Mouse (Mus musculus) A20 (cell line): Measurements from ENCODE around the gene Arhgap21.

Source experiments
- DNase-seq: peaks from one replicate; pipeline ENCODE4 v3.0.0-alpha.2; 2011; ENCODE audit warnings: low read depth, low spot score

The Arhgap21 gene

DNA sequence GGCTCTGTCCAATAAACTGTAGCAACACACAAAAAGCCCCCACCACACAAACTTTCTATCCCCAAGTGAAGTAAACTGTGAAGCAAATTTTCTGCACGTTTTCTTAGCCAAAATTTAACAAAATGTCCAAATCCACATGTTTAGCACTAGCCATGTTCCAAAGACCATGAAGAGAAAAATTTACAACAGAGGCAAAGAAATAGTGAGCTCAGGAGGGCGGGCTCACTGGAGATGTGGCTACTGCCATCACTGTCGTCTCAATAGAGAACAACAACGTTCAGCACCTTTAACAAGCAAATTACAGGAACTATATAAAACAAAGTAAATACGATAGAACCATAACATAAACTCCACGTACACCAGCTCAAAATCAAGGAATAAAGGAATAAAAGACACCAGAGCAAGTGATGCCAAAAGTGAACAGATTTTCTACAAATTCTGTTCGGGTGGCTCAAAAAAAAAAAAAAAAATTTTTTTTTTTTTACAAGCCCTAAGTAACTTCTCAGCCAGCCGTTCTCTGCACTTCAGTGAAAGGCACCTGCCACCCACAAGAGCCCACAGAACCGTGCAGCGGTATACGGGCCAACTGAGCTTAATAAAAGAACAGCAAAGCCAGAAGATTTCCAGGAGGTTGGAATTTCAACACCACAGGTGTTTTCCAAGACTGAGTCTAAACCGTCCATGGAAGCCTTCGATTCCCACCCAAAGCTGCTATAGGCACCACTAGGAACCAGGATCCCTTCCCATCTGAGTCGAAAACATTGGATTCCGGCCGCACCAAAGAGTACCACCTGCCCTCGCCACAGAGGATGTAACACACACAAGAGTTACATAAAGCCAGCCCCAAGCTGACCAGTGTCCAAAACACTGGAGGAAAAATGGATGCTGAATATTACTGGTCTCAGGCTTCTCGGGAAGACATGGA lies 2.2 kb downstream of the Arhgap21 start:
- DNase-seq: peak; percentile 57

DNA sequence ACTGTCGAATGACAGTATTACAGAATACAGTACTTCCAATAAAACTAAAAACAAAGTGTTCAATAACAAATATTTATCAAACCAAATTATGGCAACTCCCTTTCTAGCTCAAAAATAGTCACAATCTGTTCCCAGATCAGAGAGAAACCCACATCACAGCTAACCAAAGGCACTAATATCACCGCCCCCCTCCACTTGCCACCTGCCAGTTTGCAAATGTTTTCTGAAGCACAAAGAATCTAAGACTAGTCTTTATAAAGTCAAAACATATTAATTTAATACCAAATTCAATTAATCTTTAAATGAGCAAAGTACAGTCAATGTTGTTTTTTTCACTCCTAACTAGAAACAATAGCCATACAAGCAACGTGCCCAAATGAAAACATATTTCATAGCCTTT lies 3.3 kb downstream of the Arhgap21 start:
- DNase-seq: no peak

DNA sequence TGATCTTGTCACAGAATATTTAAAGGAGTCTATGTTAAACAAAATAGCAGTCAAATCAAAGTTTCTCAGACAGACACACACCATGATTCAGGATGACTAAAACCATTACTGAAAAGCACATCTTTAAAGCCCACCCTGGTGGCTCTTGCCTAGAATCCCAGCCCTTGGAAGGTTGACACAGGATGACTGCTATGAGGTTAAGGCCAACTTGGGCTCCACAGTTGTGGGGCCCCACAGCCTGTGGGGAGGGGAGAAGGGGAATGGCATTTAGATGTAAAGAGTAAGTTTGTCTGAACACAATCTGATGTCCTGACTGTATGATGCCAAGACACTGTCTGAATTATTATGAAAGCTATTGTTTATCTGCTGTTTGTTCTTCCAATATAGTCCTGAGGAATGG lies 4.2 kb downstream of the Arhgap21 start:
- DNase-seq: no peak

DNA sequence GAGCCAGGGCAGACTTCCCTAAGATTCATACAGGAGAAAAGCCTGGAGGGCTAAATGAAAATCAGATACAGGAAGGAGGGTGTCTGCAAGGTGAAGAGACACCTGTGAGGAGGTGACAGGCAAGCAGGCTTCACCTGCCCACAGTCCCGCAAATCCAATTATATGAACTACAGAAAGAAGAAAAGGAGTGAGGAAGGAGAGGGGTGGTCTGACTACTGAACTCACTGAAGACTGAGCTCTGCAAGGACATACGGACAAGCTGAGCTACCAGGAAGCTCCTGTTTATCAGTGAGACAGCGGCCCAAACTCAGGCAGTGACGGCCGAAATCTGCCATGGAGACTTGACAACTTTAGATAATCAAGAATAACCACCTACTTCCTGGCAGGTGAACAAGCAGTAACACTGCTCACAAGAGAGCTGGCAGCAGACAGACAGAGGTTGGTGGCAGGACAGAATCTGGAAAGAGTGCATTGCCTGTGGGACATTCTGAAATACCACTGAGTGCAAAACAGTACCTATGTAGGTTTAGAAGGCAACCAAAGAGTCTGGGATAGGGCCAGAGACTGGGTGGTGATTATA lies 5.4 kb downstream of the Arhgap21 start:
- no peak for DNase-seq

DNA sequence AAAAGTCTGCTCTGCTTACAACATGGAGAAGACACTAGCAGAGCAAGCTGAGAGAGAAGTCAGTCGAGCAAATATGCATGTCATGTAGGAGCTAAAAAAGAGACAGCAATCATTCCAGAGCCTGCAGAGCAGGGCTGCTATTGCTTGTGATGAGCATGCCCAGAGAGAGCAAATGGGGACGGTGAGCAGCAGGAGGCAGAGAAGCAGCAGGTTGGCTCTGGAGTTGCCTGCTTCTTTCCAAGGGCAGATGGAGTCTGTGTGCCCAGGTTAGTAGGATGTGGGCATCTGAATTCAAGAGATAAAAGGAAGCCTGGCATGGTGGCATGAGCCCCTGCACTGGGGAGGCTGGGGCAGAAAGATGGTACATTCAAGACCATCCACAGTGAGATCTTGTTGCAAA lies 6.4 kb downstream of the Arhgap21 start:
- DNase-seq: no peak

DNA sequence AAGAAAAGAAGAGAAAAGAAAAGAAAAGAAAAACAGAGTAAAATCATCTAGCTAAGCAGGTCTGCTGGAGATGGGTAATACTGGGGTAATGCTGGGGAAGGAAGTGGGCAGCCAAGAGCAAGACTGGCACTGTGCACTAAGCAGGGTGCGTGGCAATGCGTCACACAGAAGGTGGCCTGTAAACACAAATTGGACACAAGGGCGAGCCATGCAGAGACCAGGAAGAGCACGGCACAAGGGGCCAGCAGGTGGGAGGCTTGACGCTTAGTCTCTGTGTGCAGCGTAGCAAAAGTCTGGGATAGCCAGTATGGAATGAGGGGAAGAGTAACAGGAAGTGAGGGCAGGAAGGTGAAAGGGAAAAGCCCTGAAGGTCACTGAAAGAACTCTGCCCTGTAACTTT lies 6.9 kb downstream of the Arhgap21 start:
- no peak for DNase-seq

DNA sequence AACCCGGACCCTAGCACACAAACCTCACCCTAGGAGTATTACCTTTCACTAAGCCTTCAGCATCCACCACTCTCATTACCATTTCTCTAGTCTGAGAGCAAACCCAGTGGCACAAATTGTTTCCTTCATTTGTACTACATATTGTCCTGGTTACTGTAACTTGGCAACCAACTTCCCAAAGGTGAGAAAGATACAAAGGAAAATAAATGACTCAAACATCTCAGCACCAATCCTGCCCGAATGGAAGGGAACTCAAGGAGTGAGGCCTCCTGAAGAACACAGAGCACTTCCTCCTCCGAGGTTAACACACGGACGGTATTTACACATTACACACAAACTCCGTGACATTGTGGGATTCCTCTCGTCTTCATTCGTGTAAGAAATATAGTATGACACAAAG lies 7.4 kb downstream of the Arhgap21 start:
- DNase-seq: no peak

DNA sequence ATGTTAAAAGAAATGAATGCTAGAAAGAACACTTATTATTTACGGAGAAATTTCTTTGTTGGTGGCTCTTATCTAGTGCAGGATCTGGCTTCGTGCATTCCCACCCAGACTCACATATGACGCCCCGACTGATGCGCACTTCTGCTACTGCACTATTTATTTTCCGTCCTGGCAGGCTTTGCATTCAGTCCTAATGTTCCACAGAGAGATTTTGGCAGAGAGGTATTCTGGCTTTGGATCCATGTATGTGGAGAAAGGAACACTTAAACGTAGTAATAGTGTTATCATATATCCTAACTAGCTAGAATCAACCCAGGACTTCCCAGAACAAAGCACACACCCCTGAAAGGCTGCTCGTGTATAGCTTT lies 8.0 kb downstream of the Arhgap21 start:
- no peak for DNase-seq

DNA sequence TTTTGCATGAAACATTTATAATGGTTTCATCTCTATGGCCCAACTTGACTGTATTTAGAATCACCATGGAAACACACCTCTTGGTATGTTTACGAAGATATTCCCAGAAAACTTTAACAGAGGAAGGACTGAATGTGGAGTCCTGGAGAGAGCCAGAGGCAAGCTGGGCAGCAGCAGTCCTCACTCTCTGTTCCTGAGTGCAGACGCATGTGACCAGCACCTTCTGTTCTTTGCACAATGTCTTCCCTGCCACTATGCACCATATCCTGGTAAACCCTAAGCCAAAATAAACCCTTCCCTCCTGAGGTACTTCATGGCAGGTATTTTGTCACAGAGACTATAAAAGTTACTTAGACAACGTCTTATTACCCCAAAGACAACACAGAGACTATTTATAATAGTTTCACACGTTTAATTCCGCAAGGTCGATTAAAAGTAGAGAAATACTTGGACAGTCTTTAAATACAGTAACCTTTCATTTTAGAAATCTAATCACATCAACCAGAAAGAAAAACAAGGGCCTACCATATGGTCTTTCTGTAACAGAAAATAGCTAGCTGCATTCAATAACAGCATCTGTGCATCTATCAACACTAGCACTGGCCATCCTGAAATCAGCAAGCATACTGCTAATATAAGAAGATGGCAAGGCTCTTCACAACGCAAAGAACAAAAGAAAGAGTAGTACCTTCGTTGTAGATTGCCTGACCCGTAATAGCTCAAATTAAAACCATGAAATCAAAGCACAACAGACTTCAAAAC lies 8.6 kb downstream of the Arhgap21 start:
- no peak for DNase-seq

DNA sequence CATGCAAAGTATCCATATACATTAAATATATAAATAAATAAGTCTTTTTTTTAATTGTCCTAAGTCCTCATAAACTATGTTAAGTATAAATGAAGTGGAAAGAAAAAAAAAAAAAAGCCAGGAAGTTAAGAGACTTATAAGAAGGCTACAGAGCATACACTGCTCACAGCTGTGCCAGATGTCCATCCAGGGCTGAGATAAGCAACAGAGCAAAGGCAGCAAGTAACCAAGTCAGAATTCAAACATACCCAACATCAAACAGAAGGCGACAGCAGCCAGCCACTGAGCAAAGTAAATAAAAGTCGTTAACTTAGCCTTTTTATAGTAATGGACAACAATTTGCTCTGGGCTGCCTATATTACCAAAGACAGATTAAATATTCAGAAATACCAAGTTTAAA lies 9.6 kb downstream of the Arhgap21 start:
- DNase-seq: no peak

DNA sequence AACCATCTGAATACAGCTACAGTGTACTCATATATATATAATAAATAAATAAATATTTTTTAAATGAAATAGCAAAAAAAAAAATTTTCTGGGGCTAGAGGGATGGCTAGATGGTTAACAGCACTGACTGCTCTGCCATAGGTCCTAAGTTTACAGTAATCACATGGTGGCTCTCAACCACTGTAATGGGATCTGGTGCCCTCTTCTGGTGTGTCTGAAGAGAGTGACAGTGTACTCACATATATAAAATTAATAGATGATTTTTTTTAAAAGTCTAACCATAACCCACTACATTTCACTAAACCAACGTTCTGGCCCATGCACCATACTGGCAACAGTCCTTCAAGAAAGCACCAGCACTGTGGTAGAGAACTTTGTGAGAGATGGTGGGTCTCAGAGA lies 10.7 kb downstream of the Arhgap21 start:
- no peak for DNase-seq

DNA sequence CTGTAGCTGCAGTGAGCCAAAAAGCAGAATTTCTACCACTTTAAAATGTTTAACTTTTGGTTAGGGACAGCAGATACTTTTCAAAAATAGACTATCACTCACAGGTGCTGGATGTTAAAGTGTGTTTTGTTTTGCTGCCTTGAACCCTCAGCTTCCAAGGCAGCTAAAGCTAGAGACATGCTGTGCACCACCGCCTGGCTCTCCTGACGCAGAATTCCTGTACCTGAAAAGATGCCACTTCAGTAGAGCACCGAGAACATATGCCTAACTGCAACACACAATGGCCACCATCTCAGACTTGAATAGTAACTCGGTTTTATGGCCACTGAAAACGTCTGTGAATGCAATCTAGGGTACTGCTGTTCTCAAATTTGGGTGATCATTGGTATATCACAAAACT lies 12.0 kb downstream of the Arhgap21 start:
- peak; percentile 55 for DNase-seq

DNA sequence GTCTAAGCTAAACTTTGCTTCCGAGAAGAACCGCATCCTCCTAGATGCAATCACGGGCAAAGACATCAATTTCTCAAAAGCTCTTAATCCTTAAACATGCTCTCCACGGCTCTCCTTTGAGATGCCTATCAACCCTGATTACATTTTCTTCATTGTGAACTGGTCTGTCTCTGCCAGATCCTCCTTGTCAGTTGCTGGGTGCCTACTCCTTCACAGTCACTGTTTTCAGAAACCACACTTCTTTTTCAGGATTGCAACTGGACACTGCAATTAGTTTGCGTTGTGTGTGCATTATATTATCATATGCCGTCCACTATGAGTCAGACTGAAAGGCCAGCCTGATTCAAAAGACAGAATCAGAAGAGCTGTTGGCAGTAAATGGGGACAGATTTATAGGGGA lies 12.7 kb downstream of the Arhgap21 start:
- DNase-seq: no peak

DNA sequence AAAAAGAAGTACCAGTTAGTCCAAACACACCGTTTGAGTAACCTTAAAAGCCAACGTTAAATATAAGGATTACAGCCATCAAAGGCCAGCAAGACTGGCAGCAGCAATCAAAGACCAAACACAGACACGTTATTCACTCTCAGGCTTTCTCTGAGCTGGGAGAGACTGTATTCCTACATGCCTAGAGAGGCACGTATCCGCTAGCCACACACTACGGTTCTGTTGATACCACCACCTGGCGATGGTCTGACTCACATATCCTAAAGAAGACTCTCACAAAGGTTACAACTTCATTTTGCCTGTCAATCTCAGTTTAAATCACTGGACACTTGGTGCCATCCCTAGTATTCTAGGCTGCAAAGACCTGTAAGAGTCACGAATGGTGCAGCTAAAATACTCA lies 13.3 kb downstream of the Arhgap21 start:
- DNase-seq: no peak

DNA sequence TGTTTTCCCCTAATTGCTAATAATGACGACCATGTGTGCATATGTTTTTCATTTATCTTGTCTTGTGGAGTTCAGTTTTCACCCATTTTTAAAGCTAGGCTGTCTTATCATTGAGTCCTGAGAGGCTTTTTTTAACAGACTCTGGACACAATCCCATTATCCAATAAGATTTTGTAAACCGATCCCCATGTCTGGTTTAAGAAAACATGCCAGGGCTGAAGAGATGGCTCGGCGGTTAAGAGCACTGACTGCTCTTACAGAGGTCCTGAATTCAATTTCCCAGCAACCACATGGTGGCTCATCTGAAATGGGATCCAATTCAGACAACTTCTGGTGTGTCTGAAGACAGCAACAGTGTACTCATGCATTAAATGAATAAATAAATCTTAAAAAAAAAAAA lies 16.0 kb downstream of the Arhgap21 start:
- no peak for DNase-seq

DNA sequence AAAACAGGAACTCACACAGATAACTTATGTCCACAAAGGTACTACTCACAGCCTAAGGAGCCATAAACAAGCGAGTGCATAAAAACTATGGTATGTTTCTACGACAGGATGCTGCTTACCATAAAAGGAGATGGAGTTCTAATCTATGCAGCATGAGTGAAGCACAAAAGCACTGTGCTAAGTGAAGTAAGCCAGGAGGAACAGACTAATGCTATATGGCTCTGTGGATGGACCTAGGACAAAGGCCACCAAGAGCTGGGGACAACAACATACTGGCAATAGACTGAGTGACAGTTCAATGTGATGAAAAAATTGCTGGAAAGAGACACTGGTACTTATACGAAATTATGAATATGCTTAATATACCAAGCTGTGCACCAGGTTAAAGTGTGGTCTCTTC lies 19.5 kb downstream of the Arhgap21 start:
- no peak for DNase-seq

DNA sequence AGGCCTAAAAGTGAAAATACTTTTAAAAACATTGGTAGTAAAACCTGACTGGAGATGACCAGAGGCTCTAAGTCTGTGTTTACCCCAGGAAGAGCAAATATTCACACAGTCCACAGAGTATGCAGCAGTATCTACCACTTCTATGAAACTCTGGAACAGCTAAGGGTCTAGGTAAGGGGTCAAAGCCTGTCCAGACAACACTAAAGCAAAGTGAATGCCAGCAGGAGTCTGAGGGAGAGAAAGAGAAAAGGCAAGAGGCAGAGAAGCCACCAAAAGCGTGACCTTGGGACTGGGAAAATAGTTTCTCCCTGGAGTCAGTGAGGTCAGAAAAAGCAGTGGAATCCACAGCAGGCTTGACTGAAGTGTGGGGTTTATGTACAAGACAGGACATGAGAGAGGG lies 21.6 kb downstream of the Arhgap21 start:
- no peak for DNase-seq

DNA sequence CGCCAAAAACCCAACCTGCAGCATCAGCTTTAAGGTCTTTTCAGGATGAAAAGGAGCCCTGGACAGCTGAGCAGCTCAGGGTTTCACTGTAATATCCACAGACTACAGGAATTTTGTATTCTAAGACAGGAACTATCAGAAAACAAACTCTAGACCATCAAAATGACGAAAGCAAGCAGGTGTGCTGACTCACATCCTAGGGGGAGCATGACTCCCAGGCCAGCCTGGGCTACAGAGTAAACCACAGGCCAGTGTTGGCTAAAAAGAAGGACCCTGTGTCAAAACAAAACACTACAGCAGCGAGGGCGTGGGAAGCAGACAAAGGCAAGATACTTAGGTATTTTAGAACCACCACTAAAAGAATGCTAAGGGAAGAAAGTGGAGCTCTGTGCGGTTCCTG lies 23.1 kb downstream of the Arhgap21 start:
- DNase-seq: no peak

DNA sequence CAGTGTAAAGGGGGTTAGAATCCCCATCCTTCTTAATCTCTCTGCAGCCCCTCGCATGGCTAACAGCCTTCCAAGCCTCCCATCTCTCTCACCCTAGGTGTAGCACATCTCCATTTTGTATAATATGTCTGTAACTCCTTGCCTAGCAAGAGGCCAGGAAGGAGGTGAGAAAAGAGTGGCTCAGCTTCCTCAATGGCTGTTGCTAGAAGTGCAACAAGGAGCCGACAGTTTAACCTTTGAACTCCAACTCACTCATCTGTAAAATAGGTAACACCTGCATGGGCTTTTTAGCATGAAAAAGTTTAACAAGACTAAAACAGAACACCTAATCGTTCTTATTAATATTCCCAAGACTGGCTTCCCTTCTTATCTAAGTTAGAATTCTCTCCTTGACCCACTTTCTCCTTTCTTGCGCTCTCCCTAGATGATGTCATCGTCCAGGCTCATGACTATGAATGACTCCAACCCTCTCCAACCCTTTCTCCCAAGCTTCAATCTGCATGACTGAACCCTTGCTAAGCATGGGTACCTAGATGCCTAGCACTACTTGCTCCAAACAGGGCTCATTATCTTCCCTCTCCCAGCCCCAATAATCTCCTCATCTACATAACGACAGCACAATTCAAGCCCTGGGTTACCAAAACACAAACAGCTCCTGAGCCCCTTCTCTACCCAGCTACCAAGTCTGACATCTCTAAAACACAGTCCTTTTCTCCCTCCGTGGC lies 24.8 kb downstream of the Arhgap21 start:
- DNase-seq: no peak

DNA sequence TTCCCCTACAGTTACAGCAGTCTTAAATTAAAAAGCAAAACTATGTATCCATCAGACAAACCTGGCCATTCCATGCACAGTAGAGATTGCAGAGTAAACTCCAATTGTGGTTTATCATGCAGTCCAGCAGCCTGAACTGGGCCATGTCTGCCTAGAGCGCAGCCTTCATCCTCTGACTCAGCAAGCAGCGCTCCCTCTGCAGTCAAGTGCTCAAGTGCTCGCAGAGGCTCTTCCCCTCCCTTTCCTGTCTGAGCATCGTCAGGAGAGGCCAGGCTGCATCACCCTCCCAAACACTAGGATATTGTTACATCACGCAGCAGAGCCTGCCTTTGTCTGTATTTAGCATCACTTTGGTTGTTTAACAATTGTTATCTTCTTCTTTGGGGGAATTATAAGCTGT lies 25.5 kb downstream of the Arhgap21 start:
- no peak for DNase-seq

DNA sequence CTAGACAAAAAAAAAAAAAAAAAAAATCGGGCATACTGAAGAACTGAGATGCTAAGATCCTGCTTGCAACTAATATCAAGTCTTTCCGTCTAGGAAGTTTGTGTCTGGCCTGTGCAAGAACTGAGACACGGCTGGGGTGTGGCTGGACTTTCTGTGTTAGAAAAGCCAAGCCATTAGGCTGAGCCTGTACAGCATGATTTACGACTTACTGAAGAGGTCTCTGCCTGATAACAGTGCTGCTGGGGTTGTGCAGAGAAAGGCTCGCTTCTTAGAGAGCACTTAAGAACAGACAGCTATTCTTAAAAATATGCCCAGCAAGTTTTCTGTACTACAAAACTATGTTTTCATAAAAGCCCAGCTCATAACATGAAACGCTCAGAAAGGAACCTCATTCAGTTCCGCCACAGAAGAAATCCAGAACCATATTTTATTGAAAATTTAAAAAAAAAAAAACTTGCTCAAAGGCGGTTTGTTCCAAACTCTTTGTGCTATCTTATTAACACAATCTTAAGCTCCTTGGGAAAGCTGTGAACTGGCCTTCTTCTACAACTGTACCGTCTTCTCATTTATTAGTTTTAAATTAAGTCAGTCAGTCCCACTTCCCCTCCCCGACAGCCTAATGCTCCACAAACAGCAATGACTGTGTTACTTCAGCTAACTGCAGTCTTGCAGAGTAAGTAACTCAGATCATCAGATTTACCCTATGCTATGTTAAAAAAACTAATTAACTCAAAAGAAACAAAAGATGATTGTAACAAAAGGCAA lies 26.1 kb downstream of the Arhgap21 start:
- DNase-seq: no peak
